ENCODE assay signal across 8 mouse cellular contexts in the genomic region with DNA sequence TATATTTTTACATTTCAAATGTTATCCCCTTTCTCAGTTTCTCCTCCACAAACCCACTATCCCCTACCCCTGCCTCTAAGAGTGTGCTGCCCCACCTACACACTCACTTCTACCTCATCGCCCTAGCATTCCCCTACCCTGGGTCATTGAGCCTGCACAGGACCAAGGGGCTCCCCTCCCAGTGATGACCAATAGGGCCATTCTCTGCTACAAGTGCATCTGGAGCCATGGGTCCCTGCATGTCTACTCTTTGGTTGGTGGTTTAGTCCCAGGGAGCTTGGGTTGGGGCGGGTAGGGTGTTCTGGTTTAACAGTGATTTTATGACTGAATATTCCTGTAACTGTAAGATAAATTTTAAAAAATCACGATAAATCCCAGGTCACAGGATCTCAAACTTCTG. TPM values are rescaled to one million over a fixed set of nuclear protein-coding genes. Genes with fewer than 3 reads are reported as not detected.
DNase-seq lines count a peak whose midpoint lies in the region; ATAC-seq and TF ChIP-seq lines count a peak whose summit lies in the region.

No protein-coding gene starts in this region.

- DNase-seq in kidney, adult 9 months, result no peak
- peak; percentile 31 for DNase-seq in NIH3T3 (ENCODE audit: low read depth)
- DNase-seq in limb, embryonic 14.5 days (ENCODE audit: low spot score), result no peak
- no peak for DNase-seq in urinary bladder, adult 2 months (ENCODE audit: low spot score)
- no peak for DNase-seq in T-cell, adult 2 months (ENCODE audit: low spot score)

- H3K27ac ChIP-seq in kidney, embryonic 16.5 days (ENCODE audit: low read length), result 0 out of 2 replicates have a peak overlapping the region, but pooled peaks have one; percentile 23
- no peak overlapping the region for H3K27ac ChIP-seq in forebrain, embryonic 13.5 days
- H3K27ac ChIP-seq in limb, embryonic 14.5 days (replicated peaks; ENCODE audit: low read depth, low read length), result no peak overlapping the region
- no peak overlapping the region for H3K27ac ChIP-seq in stomach, embryonic 15.5 days

- no peaks in the 10 kb centered on the region for H3K9me3 ChIP-seq in kidney, embryonic 16.5 days (ENCODE audit: low read length)
- H3K9me3 ChIP-seq in forebrain, embryonic 13.5 days (replicated peaks), result no peaks in the 10 kb centered on the region
- H3K9me3 ChIP-seq in limb, embryonic 14.5 days (ENCODE audit: control insufficient read depth, low read length), result no peaks in the 10 kb centered on the region
- no peaks in the 10 kb centered on the region for H3K9me3 ChIP-seq in stomach, embryonic 15.5 days

- no peaks in the 10 kb centered on the region for H3K27me3 ChIP-seq in kidney, embryonic 16.5 days (ENCODE audit: insufficient read depth, low read length)
- no peaks in the 10 kb centered on the region for H3K27me3 ChIP-seq in forebrain, embryonic 13.5 days
- no peaks in the 10 kb centered on the region for H3K27me3 ChIP-seq in limb, embryonic 14.5 days (ENCODE audit: control insufficient read depth, insufficient read depth, low read length)
- no peaks in the 10 kb centered on the region for H3K27me3 ChIP-seq in stomach, embryonic 15.5 days (replicated peaks)

- peak overlapping the region; percentile 75 for H3K4me3 ChIP-seq in kidney, embryonic 16.5 days (ENCODE audit: low read length)
- H3K4me3 ChIP-seq in forebrain, embryonic 13.5 days, result peak overlapping the region; percentile 75
- peak overlapping the region; percentile 59 for H3K4me3 ChIP-seq in limb, embryonic 14.5 days (replicated peaks; ENCODE audit: low read length)
- H3K4me3 ChIP-seq in stomach, embryonic 15.5 days (replicated peaks), result peak overlapping the region; percentile 69

- peak; percentile 82 for ATAC-seq in kidney, embryonic 16.5 days (ENCODE audit: low FRiP score, low TSS enrichment)
- peak; percentile 80 for ATAC-seq in forebrain, embryonic 13.5 days
- peak; percentile 63 for ATAC-seq in limb, embryonic 14.5 days (ENCODE audit: low FRiP score, low read depth)
- ATAC-seq in stomach, embryonic 15.5 days (ENCODE audit: insufficient read depth, low FRiP score, low read depth), result peak; percentile 43; the same call in 1 of the 2 replicates

- no peaks in the 10 kb centered on the region for H3K36me3 ChIP-seq in kidney, embryonic 16.5 days (ENCODE audit: insufficient read depth, low read length)
- H3K36me3 ChIP-seq in forebrain, embryonic 13.5 days (ENCODE audit: poor library complexity, severe bottlenecking), result peaks cover 6% of the 10 kb centered on the region; the same call in 1 of the 2 replicates
- no peaks in the 10 kb centered on the region for H3K36me3 ChIP-seq in limb, embryonic 14.5 days (ENCODE audit: control insufficient read depth, insufficient read depth, low read length)
- H3K36me3 ChIP-seq in stomach, embryonic 15.5 days, result no peaks in the 10 kb centered on the region

- H3K4me2 ChIP-seq in kidney, embryonic 16.5 days (replicated peaks; ENCODE audit: low read depth, low read length), result peak overlapping the region; percentile 67
- H3K4me2 ChIP-seq in forebrain, embryonic 13.5 days, result peak overlapping the region; percentile 74
- H3K4me2 ChIP-seq in limb, embryonic 14.5 days (replicated peaks; ENCODE audit: low read depth, low read length, severe bottlenecking), result peak overlapping the region; percentile 62
- peak overlapping the region; percentile 68 for H3K4me2 ChIP-seq in stomach, embryonic 15.5 days

- WGBS in kidney, embryonic 16.5 days, result 4% methylated on average over 3 of the region's 3 CpGs
- 5% methylated on average over 3 of the region's 3 CpGs for WGBS in forebrain, embryonic 13.5 days
- 3% methylated on average over 3 of the region's 3 CpGs for WGBS in limb, embryonic 14.5 days
- WGBS in stomach, embryonic 15.5 days, result 9% methylated on average over 3 of the region's 3 CpGs

- H3K9ac ChIP-seq in kidney, embryonic 16.5 days (replicated peaks; ENCODE audit: low read length), result peak overlapping the region; percentile 79
- H3K9ac ChIP-seq in forebrain, embryonic 13.5 days, result peak overlapping the region; percentile 83
- H3K9ac ChIP-seq in limb, embryonic 14.5 days (ENCODE audit: low read depth, low read length, severe bottlenecking), result peak overlapping the region; percentile 78
- peak overlapping the region; percentile 44; the same call in 1 of the 2 replicates for H3K9ac ChIP-seq in stomach, embryonic 15.5 days

- TF ChIP-seq POLR2A in limb, embryonic 14.5 days (IDR thresholded peaks at IDR 0.05; ENCODE audit: borderline replicate concordance, extremely low read depth, insufficient read depth, insufficient read length), result no peak

- no peaks in the 10 kb centered on the region for H3K4me1 ChIP-seq in kidney, embryonic 16.5 days (ENCODE audit: insufficient read depth, low read length)
- H3K4me1 ChIP-seq in forebrain, embryonic 13.5 days, result peaks cover 8% of the 10 kb centered on the region; the same call in 1 of the 2 replicates
- H3K4me1 ChIP-seq in limb, embryonic 14.5 days (ENCODE audit: control insufficient read depth, insufficient read depth, low read length), result no peaks in the 10 kb centered on the region
- H3K4me1 ChIP-seq in stomach, embryonic 15.5 days, result no peaks in the 10 kb centered on the region

RNA-seq across cellular contexts. Expression of a gene that starts 0.7 kb away (rescaled TPM):
- 6.6 and 6.8 TPM in 2 replicates for polyA plus RNA-seq in kidney, embryonic 16.5 days (2015; fragmentation: Nextera tagmentation; extraction: Ambion mirVana)
- 10.9 and 11.1 TPM in 2 replicates for polyA plus RNA-seq in forebrain, embryonic 13.5 days (2015; fragmentation: Nextera tagmentation; extraction: Ambion mirVana)
- 2.8 and 4.1 TPM in 2 replicates for polyA plus RNA-seq in limb, embryonic 14.5 days (2012; rRNA removed)
- 9.0 and 9.3 TPM in 2 replicates for polyA plus RNA-seq in limb, embryonic 14.5 days (2014; fragmentation: Nextera tagmentation; extraction: Ambion mirVana)
- polyA plus RNA-seq in stomach, embryonic 15.5 days (2015; fragmentation: Nextera tagmentation; extraction: Ambion mirVana), result 8.3 and 9.5 TPM in 2 replicates
- polyA plus RNA-seq in urinary bladder, adult 2 months (2012; rRNA removed), result 5.4 and 5.5 TPM in 2 replicates

RNA-seq across cellular contexts. Expression of a gene that starts 53.2 kb away (rescaled TPM):
- 21.6 and 24.8 TPM in 2 replicates for polyA plus RNA-seq in kidney, embryonic 16.5 days (2015; fragmentation: Nextera tagmentation; extraction: Ambion mirVana)
- polyA plus RNA-seq in forebrain, embryonic 13.5 days (2015; fragmentation: Nextera tagmentation; extraction: Ambion mirVana), result 23.3 and 23.5 TPM in 2 replicates
- 8.0 and 11.5 TPM in 2 replicates for polyA plus RNA-seq in limb, embryonic 14.5 days (2012; rRNA removed)
- 20.9 and 21.6 TPM in 2 replicates for polyA plus RNA-seq in limb, embryonic 14.5 days (2014; fragmentation: Nextera tagmentation; extraction: Ambion mirVana)
- 19.8 and 21.3 TPM in 2 replicates for polyA plus RNA-seq in stomach, embryonic 15.5 days (2015; fragmentation: Nextera tagmentation; extraction: Ambion mirVana)
- 8.1 and 9.5 TPM in 2 replicates for polyA plus RNA-seq in urinary bladder, adult 2 months (2012; rRNA removed)

RNA-seq across cellular contexts. Expression of a gene that starts 53.3 kb away (rescaled TPM):
- 15.8 and 16.9 TPM in 2 replicates for polyA plus RNA-seq in kidney, embryonic 16.5 days (2015; fragmentation: Nextera tagmentation; extraction: Ambion mirVana)
- polyA plus RNA-seq in forebrain, embryonic 13.5 days (2015; fragmentation: Nextera tagmentation; extraction: Ambion mirVana), result 18.6 and 20.3 TPM in 2 replicates
- 11.7 and 14.9 TPM in 2 replicates for polyA plus RNA-seq in limb, embryonic 14.5 days (2012; rRNA removed)
- 20.4 and 22.2 TPM in 2 replicates for polyA plus RNA-seq in limb, embryonic 14.5 days (2014; fragmentation: Nextera tagmentation; extraction: Ambion mirVana)
- polyA plus RNA-seq in stomach, embryonic 15.5 days (2015; fragmentation: Nextera tagmentation; extraction: Ambion mirVana), result 16.7 and 17.3 TPM in 2 replicates
- 16.7 and 19.8 TPM in 2 replicates for polyA plus RNA-seq in urinary bladder, adult 2 months (2012; rRNA removed)
